Mouse (Mus musculus) limb, embryonic 14.5 days (tissue): Measurements from ENCODE around the gene Nab1. TPM values are rescaled to one million over a fixed set of nuclear protein-coding genes. Genes with fewer than 3 reads are reported as not detected.

Source experiments
- ATAC-seq: fragments of 200-750 bp; cut with Nextera tagmentation; 2 replicates; pipeline ENCODE4 v1.8.0; 2017; ENCODE audit warnings: low read depth, moderate number of reproducible peaks, moderate TSS enrichment; ENCODE audit not compliant: low FRiP score
- DNase-seq: peaks from one replicate; pipeline ENCODE4 v3.0.0-alpha.2; 2015; ENCODE audit warnings: low spot score
- H3K27ac ChIP-seq: fragments of 300-500 bp; sonication (generic); replicated peaks from 2 replicates; pipeline ENCODE4 v1.5.1; 2014; ENCODE audit warnings: low read depth, mild to moderate bottlenecking, low read length, moderate library complexity, mixed read lengths
- H3K27me3 ChIP-seq: fragments of 300-500 bp; sonication (generic); 2 replicates; pipeline ENCODE4 v1.6.1; 2014; ENCODE audit warnings: low read length, mixed read lengths; ENCODE audit not compliant: control insufficient read depth, insufficient read depth
- H3K36me3 ChIP-seq: fragments of 300-500 bp; sonication (generic); 2 replicates; pipeline ENCODE4 v1.6.1; 2014; ENCODE audit warnings: mild to moderate bottlenecking, low read length, moderate library complexity, mixed read lengths; ENCODE audit not compliant: control insufficient read depth, insufficient read depth
- H3K4me1 ChIP-seq: fragments of 300-500 bp; sonication (generic); 2 replicates; pipeline ENCODE4 v1.6.1; 2014; ENCODE audit warnings: antibody characterized with exemption, low read length, mixed read lengths; ENCODE audit not compliant: control insufficient read depth, insufficient read depth
- H3K4me2 ChIP-seq: fragments of 300-500 bp; sonication (generic); replicated peaks from 2 replicates; pipeline ENCODE4 v1.6.1; 2014; ENCODE audit warnings: low read depth, mild to moderate bottlenecking, low read length, moderate library complexity; ENCODE audit not compliant: severe bottlenecking
- H3K4me3 ChIP-seq: fragments of 300-500 bp; sonication (generic); replicated peaks from 2 replicates; pipeline ENCODE4 v1.5.1; 2014; ENCODE audit warnings: low read length
- H3K9ac ChIP-seq: fragments of 300-500 bp; sonication (generic); 2 replicates; pipeline ENCODE4 v1.6.1; 2014; ENCODE audit warnings: mild to moderate bottlenecking, low read depth, low read length, moderate library complexity; ENCODE audit not compliant: severe bottlenecking
- H3K9me3 ChIP-seq: fragments of 300-500 bp; sonication (generic); 2 replicates; pipeline ENCODE4 v1.6.1; 2016; ENCODE audit warnings: low read length; ENCODE audit not compliant: control insufficient read depth
- POLR2A ChIP-seq: fragments of 200-500 bp; IDR thresholded peaks from 2 replicates; pipeline ENCODE4 v1.8.0; 2012; ENCODE audit warnings: inconsistent platforms, mild to moderate bottlenecking, moderate library complexity, borderline replicate concordance; ENCODE audit not compliant: insufficient read depth, insufficient read length; ENCODE audit errors: extremely low read depth
- WGBS: fragments of 180-500 bp; shearing (Covaris S2); extraction: QIAGEN DNeasy Blood & Tissue Kit; methylation state at CpG from one replicate; pipeline ENCODE4 v1.1.7; 2014; 5-methylcytosine and 5-hydroxymethylcytosine counted together
- polyA plus RNA-seq, 2 experiments: library from polyadenylated mRNA; depleted of rRNA in 1 of 2; stranded (reverse) in 1 of 2; unstranded in 1 of 2; fragments of >200 nt; fragmentation: Nextera tagmentation in 1 of 2; extraction: Ambion mirVana in 1 of 2; gene quantifications; 2 replicates each; pipeline versions ENCODE4 v1.2.1 to v1.2.3; 2012 to 2014

The Nab1 gene
- polyA plus RNA-seq, 2 experiments, result 13.5 to 22.1 TPM

DNA sequence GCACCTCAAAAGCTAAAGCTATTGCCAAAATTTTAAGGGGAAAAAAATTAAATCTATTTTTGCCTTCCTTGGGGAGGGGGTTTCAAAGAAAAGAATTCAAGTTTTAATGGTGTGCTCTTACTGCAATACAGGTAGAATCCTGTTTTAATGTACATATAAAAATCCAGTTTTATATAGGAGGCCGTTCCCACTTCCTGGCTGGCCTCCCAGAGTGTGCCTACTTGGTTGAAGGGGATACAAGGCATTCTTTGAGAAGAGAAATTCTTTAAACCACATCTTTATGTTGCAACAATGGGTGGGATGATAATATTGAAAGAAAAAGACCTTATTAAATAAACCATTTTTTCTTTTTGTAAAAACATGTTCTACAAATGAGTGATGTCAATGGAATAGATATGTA lies 611 bp upstream of the Nab1 start:
- Histone ChIP-seq H3K9me3 (no peaks in the 10 kb centered on the region), H3K27me3 (no peaks in the 10 kb centered on the region), H3K4me3 (peak overlapping the region; percentile 81; the same call in 1 of the 2 replicates), H3K4me2 (peak overlapping the region; percentile 61), H3K9ac (no peak overlapping the region), H3K4me1 (peaks cover 14% of the 10 kb centered on the region), H3K36me3 (no peaks in the 10 kb centered on the region), H3K27ac (peak overlapping the region; percentile 88; the same call in 1 of the 2 replicates)
- DNase-seq (no peak), ATAC-seq (no peak)
- WGBS, result 15% methylated on average over 1 of the region's 1 CpGs
- TF ChIP-seq POLR2A, result no peak

GRCm38 (mm10) chr1:52499601-52500313 lies 722 bp downstream of the Nab1 start:
- Histone ChIP-seq H3K9ac (peak overlapping the region; percentile 91), H3K27me3 (no peaks in the 10 kb centered on the region), H3K36me3 (no peaks in the 10 kb centered on the region), H3K27ac (peak overlapping the region; percentile 88), H3K4me3 (peak overlapping the region; percentile 81), H3K9me3 (no peaks in the 10 kb centered on the region), H3K4me1 (peaks cover 14% of the 10 kb centered on the region), H3K4me2 (peak overlapping the region; percentile 61)
- no peak for TF ChIP-seq POLR2A
- under 1% methylated on average over 55 of the region's 68 CpGs for WGBS
- ATAC-seq (peak; percentile 70), DNase-seq (peak; percentile 42)

- Histone ChIP-seq H3K36me3 (no peaks in the 10 kb centered on the region), H3K27ac (no peak overlapping the region), H3K27me3 (no peaks in the 10 kb centered on the region), H3K4me1 (peaks cover 14% of the 10 kb centered on the region), H3K4me2 (peak overlapping the region; percentile 61), H3K9me3 (no peaks in the 10 kb centered on the region), H3K4me3 (peak overlapping the region; percentile 81), H3K9ac (peak overlapping the region; percentile 91; the same call in 1 of the 2 replicates)
- ATAC-seq, result no peak
- DNase-seq, result no peak
- TF ChIP-seq POLR2A, result no peak
- 17% methylated on average over 6 of the region's 6 CpGs for WGBS
Measured at GRCm38 (mm10) chr1:52498786-52499450, 1.6 kb downstream of the Nab1 start.

DNA sequence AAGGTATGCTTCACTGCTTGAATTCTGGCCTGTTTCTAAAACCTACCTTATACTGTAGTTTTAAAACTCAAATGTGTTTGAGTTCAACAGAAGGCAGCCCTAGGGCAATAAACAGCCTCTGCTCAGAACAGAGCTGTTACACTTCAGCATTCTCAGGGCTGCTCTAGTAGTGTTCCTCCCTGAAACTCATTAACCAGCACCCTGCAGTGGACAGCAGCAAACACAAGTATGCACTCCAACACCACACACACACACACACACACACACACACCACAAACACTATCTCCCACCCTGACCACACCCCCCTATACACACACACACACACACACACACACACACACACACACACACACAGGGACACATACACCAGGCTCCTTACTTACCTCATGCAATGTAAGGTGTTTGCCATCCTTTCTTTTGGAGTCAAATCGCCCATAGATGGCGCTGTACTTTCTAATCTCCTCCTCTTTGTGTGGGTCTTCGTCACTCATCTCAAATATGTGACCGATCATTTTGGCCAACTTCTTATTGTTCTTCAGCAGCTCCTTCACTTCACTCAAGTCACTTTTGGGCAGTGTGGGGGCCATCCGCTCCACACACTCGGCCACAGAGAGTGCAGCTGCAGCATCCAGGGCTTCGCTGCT lies 10.8 kb downstream of the Nab1 start:
- Histone ChIP-seq H3K4me3 (no peak overlapping the region), H3K36me3 (peaks cover 6% of the 10 kb centered on the region; the same call in 1 of the 2 replicates), H3K27me3 (no peaks in the 10 kb centered on the region), H3K9ac (no peak overlapping the region), H3K9me3 (no peaks in the 10 kb centered on the region), H3K4me2 (no peak overlapping the region), H3K4me1 (no peaks in the 10 kb centered on the region), H3K27ac (no peak overlapping the region)
- DNase-seq (no peak), ATAC-seq (no peak)
- 66% methylated on average over 7 of the region's 7 CpGs for WGBS
- TF ChIP-seq POLR2A, result no peak

GRCm38 (mm10) chr1:52484980-52485379 lies 15.5 kb downstream of the Nab1 start:
- Histone ChIP-seq H3K4me1 (no peaks in the 10 kb centered on the region), H3K9ac (no peak overlapping the region), H3K4me3 (no peak overlapping the region), H3K27ac (no peak overlapping the region), H3K4me2 (no peak overlapping the region), H3K9me3 (no peaks in the 10 kb centered on the region), H3K27me3 (no peaks in the 10 kb centered on the region), H3K36me3 (peaks cover 6% of the 10 kb centered on the region; the same call in 1 of the 2 replicates)
- WGBS, result 93% methylated on average over 4 of the region's 4 CpGs
- no peak for DNase-seq
- ATAC-seq, result no peak
- TF ChIP-seq POLR2A, result no peak
